Comparison of ENCODE assay signal across 9 mouse cellular contexts in the genomic region with DNA sequence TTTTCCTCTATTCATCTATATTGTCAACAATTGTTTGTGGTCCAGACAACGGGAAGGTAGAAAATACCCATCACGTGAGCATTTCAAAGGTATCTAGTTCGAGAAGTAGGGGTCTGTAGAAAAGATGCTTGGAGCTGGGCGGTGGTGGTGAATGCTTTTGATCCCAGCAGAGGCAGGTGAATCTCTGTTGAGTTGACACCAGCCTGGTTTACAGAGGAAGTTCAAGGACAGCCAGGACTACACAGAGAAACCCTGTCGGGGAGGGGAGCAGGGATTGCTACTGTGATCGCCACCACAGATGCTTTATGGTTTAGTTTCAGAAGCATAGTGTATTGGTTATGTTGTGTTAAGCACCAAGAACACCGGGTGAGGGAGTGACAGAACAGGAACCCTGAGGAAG. TPM values are rescaled to one million over a fixed set of nuclear protein-coding genes. Genes with fewer than 3 reads are reported as not detected.
DNase-seq lines count a peak whose midpoint lies in the region; ATAC-seq and TF ChIP-seq lines count a peak whose summit lies in the region.
"Had no signal": no experiment of that assay in that cellular context is flagged by ENCODE, and none has a peak within 500 bp of the region (broad histone marks: within the 10 kb centered on the region; RNA-seq: fewer than 3 reads in every experiment).

No protein-coding gene starts in this region.

- no peak overlapping the region for H3K27ac ChIP-seq in forebrain, embryonic 14.5 days (ENCODE audit: low read depth, low read length)
- peak overlapping the region; percentile 55; the same call in 1 of the 2 replicates for H3K27ac ChIP-seq in liver, embryonic 14.5 days

- WGBS in forebrain, embryonic 14.5 days = 20% methylated on average over 7 of the region's 7 CpGs
- WGBS in liver, embryonic 14.5 days (ENCODE audit: insufficient replicate concordance) = 11% methylated on average over 7 of the region's 7 CpGs

- H3K9ac ChIP-seq in forebrain, embryonic 14.5 days (ENCODE audit: low read length) = peak overlapping the region; percentile 72
- peak overlapping the region; percentile 95 for H3K9ac ChIP-seq in liver, embryonic 14.5 days (replicated peaks)

- peak overlapping the region; percentile 55 for H3K4me3 ChIP-seq in forebrain, embryonic 14.5 days (ENCODE audit: low read depth, low read length)
- peak overlapping the region; percentile 90 to 92 for H3K4me3 ChIP-seq in liver, embryonic 14.5 days (ENCODE audit: insufficient read depth in 1 of 2, low read depth in 2 of 2, low read length in 2 of 2)

- H3K4me2 ChIP-seq in forebrain, embryonic 14.5 days (ENCODE audit: low read length) = peak overlapping the region; percentile 93
- peak overlapping the region; percentile 96 for H3K4me2 ChIP-seq in liver, embryonic 14.5 days (ENCODE audit: low read depth)

- H3K4me1 ChIP-seq in forebrain, embryonic 14.5 days (ENCODE audit: control insufficient read depth, insufficient read depth, low read length) = peaks cover 17% of the 10 kb centered on the region
- peaks cover 8 to 11% of the 10 kb centered on the region in 2 experiments for H3K4me1 ChIP-seq in liver, embryonic 14.5 days (replicated peaks; ENCODE audit: control insufficient read depth in 2 of 2, insufficient read depth in 2 of 2, low read length in 1 of 2)

- no peaks in the 10 kb centered on the region for H3K27me3 ChIP-seq in forebrain, embryonic 14.5 days (replicated peaks; ENCODE audit: control insufficient read depth, insufficient read depth, low read length)
- H3K27me3 ChIP-seq in liver, embryonic 14.5 days (ENCODE audit: control insufficient read depth, insufficient read depth, low read length) = no peaks in the 10 kb centered on the region

- TF ChIP-seq CTCF in liver, embryonic 14.5 days (IDR thresholded peaks at IDR 0.05; ENCODE audit: low read depth) = no peak

- TF ChIP-seq EP300 in liver, embryonic 14.5 days (IDR thresholded peaks at IDR 0.05; ENCODE audit: low read depth) = no peak

- intact Hi-C loops in heart, postnatal 10 days (cut with DNase I) = no loop called here

- no peak for ATAC-seq in forebrain, embryonic 14.5 days
- ATAC-seq in liver, embryonic 14.5 days (ENCODE audit: insufficient read depth) = no peak

- DNase-seq in heart, adult 11 months = peak; percentile 80
- DNase-seq in heart, postnatal 10 days = no peak
- peak; percentile 18 for DNase-seq in A20 (ENCODE audit: low read depth, low spot score)
- DNase-seq in forebrain, embryonic 14.5 days (ENCODE audit: low spot score) = no peak
- DNase-seq in liver, embryonic 14.5 days (ENCODE audit: low read depth in 3 of 3, low spot score in 3 of 3) = no peak
- no peak for DNase-seq in left cerebral cortex, adult 8-10 months (ENCODE audit: low spot score in 2 of 2)
- no peak for DNase-seq in Muller cell, postnatal 12 days (ENCODE audit: inconsistent ontology term)
- DNase-seq in frontal cortex, postnatal 36 days (ENCODE audit: low spot score in 2 of 2) = no peak

- peaks cover 17% of the 10 kb centered on the region for H3K36me3 ChIP-seq in forebrain, embryonic 14.5 days (ENCODE audit: control insufficient read depth, insufficient read depth, low read length)
- H3K36me3 ChIP-seq in liver, embryonic 14.5 days (replicated peaks; ENCODE audit: control insufficient read depth, insufficient read depth, low read depth) = peaks cover 2% of the 10 kb centered on the region; the same call in 1 of the 2 replicates

- no peaks in the 10 kb centered on the region for H3K9me3 ChIP-seq in forebrain, embryonic 14.5 days (replicated peaks; ENCODE audit: control insufficient read depth, low read length)
- no peaks in the 10 kb centered on the region for H3K9me3 ChIP-seq in liver, embryonic 14.5 days (ENCODE audit: control insufficient read depth, low read length)

RNA-seq across cellular contexts. Expression of gene Phkg2, which starts 1.0 kb away (rescaled TPM):
- 10 to 100 TPM; 21.0 to 21.1 TPM for total RNA-seq in heart, postnatal 10 days (2021)
- polyA plus RNA-seq in forebrain, embryonic 14.5 days (2014; fragmentation: Nextera tagmentation; extraction: Ambion mirVana) = 59.5 and 62.2 TPM in 2 replicates
- polyA plus RNA-seq in liver, embryonic 14.5 days (2012; rRNA removed) = 24.9 and 27.3 TPM in 2 replicates
- 18.5 and 21.7 TPM in 2 replicates for polyA plus RNA-seq in liver, embryonic 14.5 days (2014; fragmentation: Nextera tagmentation; extraction: Ambion mirVana)
- total RNA-seq in left cerebral cortex, adult 8-10 months (2022) = 10 to 100 TPM; 74.2 to 85.4 (median 81.9) TPM

RNA-seq across cellular contexts. Expression of gene Tmem265, which starts 12.9 kb away (rescaled TPM):
- total RNA-seq in heart, postnatal 10 days (2021) = not detected
- 4.1 and 4.7 TPM in 2 replicates for polyA plus RNA-seq in forebrain, embryonic 14.5 days (2014; fragmentation: Nextera tagmentation; extraction: Ambion mirVana)
- polyA plus RNA-seq in liver, embryonic 14.5 days (2012; rRNA removed) = 0.77 and 1.0 TPM in 2 replicates
- 1.4 and 1.7 TPM in 2 replicates for polyA plus RNA-seq in liver, embryonic 14.5 days (2014; fragmentation: Nextera tagmentation; extraction: Ambion mirVana)
- total RNA-seq in left cerebral cortex, adult 8-10 months (2022) = 1 to 10 TPM in 2 of 4 experiments, under 1 TPM in 1, not detected in 1; 1.00 to 1.3 (median 1.0) TPM
- total RNA-seq: gastrocnemius, adult 18-20 months had no signal

RNA-seq across cellular contexts. Expression of gene Ccdc189, which starts 14.3 kb away (rescaled TPM):
- total RNA-seq in heart, postnatal 10 days (2021) = 1 to 10 TPM; 7.3 to 8.7 TPM
- 12.5 and 12.8 TPM in 2 replicates for polyA plus RNA-seq in forebrain, embryonic 14.5 days (2014; fragmentation: Nextera tagmentation; extraction: Ambion mirVana)
- 4.4 and 5.4 TPM in 2 replicates for polyA plus RNA-seq in liver, embryonic 14.5 days (2012; rRNA removed)
- 6.8 and 7.5 TPM in 2 replicates for polyA plus RNA-seq in liver, embryonic 14.5 days (2014; fragmentation: Nextera tagmentation; extraction: Ambion mirVana)
- total RNA-seq in left cerebral cortex, adult 8-10 months (2022) = 10 to 100 TPM in 2 of 4 experiments, 1 to 10 TPM in 2; 7.4 to 10.5 (median 10.0) TPM

RNA-seq across cellular contexts. Expression of gene Rnf40, which starts 14.5 kb away (rescaled TPM):
- total RNA-seq in heart, postnatal 10 days (2021) = 10 to 100 TPM; 54.3 to 57.0 TPM
- 26.2 and 39.6 TPM in 2 replicates for polyA plus RNA-seq in forebrain, embryonic 14.5 days (2014; fragmentation: Nextera tagmentation; extraction: Ambion mirVana)
- 10.3 and 14.0 TPM in 2 replicates for polyA plus RNA-seq in liver, embryonic 14.5 days (2012; rRNA removed)
- 13.7 and 16.1 TPM in 2 replicates for polyA plus RNA-seq in liver, embryonic 14.5 days (2014; fragmentation: Nextera tagmentation; extraction: Ambion mirVana)
- total RNA-seq in left cerebral cortex, adult 8-10 months (2022) = 10 to 100 TPM; 57.1 to 68.5 (median 67.5) TPM

RNA-seq across cellular contexts. Expression of gene Zfp629, which starts 41.5 kb away (rescaled TPM):
- 10 to 100 TPM; 32.4 to 35.1 TPM for total RNA-seq in heart, postnatal 10 days (2021)
- polyA plus RNA-seq in forebrain, embryonic 14.5 days (2014; fragmentation: Nextera tagmentation; extraction: Ambion mirVana) = 20.8 and 24.2 TPM in 2 replicates
- 1.6 and 1.9 TPM in 2 replicates for polyA plus RNA-seq in liver, embryonic 14.5 days (2012; rRNA removed)
- polyA plus RNA-seq in liver, embryonic 14.5 days (2014; fragmentation: Nextera tagmentation; extraction: Ambion mirVana) = 1.4 and 2.2 TPM in 2 replicates
- total RNA-seq in left cerebral cortex, adult 8-10 months (2022) = 10 to 100 TPM; 19.3 to 29.3 (median 21.9) TPM

Comparison
In these comparisons a context has a peak if more than half of its experiments do, and no peak if none do; other contexts are left out.
1. DNase-seq: peak in heart, adult 11 months (single experiment) and A20 (single experiment); none in heart, postnatal 10 days (0 of 2), forebrain, embryonic 14.5 days (single experiment), liver, embryonic 14.5 days (0 of 3), left cerebral cortex, adult 8-10 months (0 of 2), Muller cell, postnatal 12 days (single experiment) and frontal cortex, postnatal 36 days (0 of 2).